Mouse (Mus musculus): ENCODE data around the gene Spock1.

Gene Spock1

GRCm38 (mm10) chr13:57908266-57908582 is at the start of gene Spock1:
Gene Spock1, minus strand, starts transcription at chr13:57908332.
- DNase-seq (ENCODE audit: low spot score in 2 of 2), result peak; percentile 52 to 88

- DNase-seq (ENCODE audit: low spot score in 2 of 2), result no peak
These were observed 42.0 kb upstream of the Spock1 start for GRCm38 (mm10) chr13:57950091-57950490.

DNA sequence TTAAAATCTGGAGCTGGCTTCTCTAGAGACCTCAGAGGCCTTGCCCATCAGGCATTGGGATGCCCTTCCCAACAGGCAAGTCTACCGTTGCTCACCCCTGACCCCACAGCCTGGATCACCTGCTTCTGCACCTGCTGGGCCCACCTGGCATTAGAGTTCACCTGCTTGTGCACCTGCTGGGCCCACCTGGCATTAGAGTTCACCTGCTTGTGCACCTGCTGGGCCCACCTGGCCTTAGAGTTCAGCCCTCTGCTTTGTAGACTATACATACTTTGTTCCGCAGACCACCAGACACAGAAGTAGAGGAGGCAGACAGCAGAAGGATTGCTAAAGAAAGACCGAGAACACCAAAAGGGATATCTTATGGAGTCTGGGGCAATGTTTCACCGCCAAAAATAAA is 41.4 kb upstream of the Spock1 start:
- DNase-seq (ENCODE audit: low spot score in 2 of 2), result no peak

DNA sequence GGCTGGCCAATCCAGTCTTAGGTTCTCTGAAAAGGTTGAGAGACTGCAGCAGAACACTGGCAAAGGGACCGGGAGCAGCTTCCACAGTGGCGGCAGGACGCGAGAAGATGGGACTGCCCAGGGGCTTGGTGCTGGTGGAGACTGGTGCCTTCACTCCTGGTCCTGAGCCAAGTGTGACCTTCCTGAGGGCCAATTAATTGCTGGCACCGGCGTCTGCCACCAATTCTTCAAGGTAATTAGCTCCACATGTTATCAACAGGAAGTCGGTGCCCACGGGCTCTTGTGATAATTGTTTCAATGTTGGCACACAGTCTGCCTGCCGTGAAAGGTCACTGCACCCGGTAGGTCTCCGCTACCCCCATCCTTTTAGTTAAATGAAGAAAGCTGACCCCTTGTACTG is 37.1 kb upstream of the Spock1 start:
- DNase-seq (ENCODE audit: low spot score in 2 of 2), result no peak

DNA sequence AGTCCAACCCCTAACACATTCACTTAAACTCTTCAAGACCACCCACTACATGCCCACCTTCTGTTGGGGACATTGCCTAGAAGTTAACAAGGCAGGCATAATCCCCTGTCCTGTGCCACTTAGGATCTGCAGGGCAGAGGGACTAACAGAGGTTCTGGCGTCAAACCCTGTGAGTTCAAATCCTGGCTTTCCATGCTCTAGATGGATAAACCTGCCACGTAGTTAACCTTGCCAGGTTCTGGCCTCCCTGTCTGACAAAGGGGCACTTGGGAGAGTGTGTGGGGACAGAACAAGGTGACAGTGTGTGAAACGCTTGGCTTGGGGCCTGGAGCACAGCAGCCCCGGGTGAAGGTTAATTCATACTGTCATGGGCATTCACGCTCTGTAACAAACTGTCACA is 36.3 kb upstream of the Spock1 start:
- no peak for DNase-seq (ENCODE audit: low spot score in 2 of 2)

- no peak for DNase-seq (ENCODE audit: low spot score in 2 of 2)
These were observed 35.8 kb upstream of the Spock1 start for GRCm38 (mm10) chr13:57943900-57944299.

DNA sequence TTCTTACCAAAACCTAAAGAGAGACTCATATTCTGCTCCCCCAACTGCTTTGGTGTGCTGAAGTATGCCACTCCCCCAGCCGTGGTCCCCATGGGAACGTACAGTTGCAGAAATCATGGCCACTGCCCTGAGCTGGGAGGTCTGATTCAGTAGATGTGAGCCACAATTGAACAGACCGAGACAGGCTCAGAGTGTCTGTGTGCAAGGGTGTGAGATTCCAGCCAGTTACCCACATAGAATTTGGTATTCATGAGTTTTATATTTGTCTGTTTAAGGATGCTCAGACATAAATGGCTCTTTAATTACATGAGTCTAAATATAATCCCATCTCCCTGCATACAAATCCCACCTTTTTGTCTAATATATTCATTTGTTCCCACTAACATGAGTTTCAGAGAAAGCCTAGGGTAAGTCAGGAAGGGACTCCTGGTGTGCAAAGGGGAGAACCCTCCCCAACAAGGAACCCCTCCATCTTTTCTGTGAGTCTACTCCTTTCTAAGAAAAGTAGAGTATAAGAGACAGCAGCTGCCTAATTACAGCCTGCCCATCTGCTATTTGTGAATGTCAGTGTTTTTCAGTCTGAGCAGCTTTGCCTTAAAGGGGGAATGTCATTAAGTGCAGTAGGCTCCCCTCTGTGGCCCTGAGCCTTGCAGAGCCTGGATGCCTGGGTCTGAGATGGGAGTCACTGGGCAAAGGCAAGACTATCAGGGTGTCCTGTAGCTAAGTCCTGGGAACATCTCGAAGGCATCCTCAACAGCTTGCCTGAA is 29.5 kb upstream of the Spock1 start:
- DNase-seq (ENCODE audit: low spot score in 2 of 2), result no peak

DNA sequence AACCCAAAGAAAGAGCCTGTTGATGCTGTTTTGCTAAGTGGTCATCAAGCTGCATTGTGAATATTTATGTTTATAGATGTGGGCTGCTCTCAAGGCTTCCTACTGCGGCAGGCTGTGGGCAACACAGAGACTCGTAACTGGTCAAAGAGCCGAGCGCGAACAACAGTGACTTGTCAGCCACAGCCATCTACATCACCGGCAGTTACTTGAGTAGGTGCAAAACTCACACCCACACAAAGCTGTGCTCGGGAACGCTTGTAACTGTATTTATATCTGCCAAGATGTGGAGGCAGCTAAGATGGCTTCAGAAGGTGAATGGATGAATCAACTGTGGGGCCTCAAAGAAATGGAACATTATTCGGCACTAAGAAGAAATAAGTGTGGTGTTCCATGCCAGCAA is 23.9 kb upstream of the Spock1 start:
- no peak for DNase-seq (ENCODE audit: low spot score in 2 of 2)

- no peak for DNase-seq (ENCODE audit: low spot score in 2 of 2)
These were observed 23.2 kb upstream of the Spock1 start for GRCm38 (mm10) chr13:57931376-57931775.

- DNase-seq (ENCODE audit: low spot score in 2 of 2), result no peak
These were observed 22.6 kb upstream of the Spock1 start for GRCm38 (mm10) chr13:57930720-57931119.

DNA sequence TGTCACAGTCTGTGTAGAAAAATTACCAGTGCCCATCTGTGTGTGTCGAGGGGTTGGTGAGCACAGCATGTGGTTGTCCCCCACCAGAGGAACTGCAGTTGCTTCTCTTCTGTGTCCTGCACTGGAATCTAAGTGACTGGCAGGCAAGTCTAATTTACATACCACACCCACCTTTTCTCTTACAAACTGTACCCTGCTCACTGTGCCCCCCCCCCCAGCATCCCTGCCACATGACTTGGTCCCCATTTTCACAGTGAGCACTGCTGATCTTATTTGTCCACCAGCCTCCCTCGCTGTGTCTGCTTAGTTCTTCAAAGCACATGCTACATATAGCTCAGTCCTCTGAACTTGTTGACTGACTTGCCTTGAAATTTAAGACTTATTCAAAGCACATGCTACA is 22.2 kb upstream of the Spock1 start:
- no peak for DNase-seq (ENCODE audit: low spot score in 2 of 2)

GRCm38 (mm10) chr13:57919947-57920346 is 11.8 kb upstream of the Spock1 start:
- DNase-seq (ENCODE audit: low spot score in 2 of 2), result no peak

- DNase-seq (ENCODE audit: low spot score in 2 of 2), result no peak
These were observed 3.0 kb upstream of the Spock1 start for GRCm38 (mm10) chr13:57911171-57911570.

DNA sequence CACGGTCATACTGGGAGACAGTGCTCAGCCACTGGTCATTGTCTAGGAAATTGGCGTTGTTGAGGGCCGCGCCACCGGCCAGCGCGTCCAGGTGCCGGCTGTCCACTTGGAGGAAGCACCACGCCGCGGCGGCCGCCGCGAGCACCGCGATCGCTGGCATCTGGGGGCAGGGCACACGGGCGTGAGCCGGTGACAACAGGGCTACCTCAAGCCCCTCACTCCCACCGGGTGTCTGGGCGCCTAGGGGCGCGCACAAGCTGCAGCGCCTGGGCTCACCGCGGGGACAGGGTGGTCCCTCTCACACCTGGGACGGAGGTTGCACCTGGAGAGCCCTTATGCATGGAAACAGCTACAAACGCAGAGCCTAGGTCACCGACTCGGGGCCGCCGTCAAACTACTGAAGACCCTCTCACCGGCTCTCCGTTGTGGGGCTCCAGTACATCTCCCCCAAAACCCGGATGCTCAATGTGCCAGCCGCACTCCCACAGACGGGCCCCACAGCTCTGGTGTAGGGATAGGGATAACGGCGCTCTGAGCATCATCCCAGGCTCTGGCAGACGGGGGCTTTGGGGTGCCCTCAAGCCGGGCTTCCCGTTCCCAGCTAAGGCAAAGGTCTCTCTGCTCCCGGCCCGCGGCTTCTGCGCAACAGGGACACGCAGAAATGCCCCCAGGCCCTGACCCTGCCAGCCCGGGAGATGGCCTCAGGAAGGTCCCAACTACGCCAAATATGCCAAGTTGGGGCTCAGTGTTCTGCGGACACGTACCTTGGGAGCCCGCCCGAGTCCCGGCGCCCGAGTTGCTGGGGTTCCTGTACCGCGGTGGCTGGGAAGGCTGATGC is 485 bp downstream of the Spock1 start:
- no peak for DNase-seq (ENCODE audit: low spot score in 2 of 2)

- no peak for DNase-seq (ENCODE audit: low spot score in 2 of 2)
These were observed 13.5 kb downstream of the Spock1 start for GRCm38 (mm10) chr13:57894597-57894996.

DNA sequence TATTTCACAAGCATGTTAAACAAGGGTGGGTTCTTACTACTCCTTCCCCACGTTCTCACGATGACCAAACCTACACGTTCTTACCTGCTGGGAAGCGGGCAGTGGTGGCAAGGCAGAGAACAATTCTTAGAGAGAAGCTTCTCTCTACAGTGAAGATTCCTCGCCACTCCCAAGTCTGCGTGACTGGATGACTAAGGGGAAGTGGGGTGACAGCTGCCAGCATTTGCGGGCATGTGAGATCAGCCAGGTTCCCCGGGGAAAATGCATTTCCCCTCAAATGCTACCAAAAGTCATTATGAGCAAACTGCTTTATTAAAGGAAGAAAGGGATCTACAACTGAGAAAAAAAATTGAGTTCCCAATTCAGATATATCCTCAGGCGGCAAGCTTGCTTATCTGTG is 18.4 kb downstream of the Spock1 start:
- DNase-seq (ENCODE audit: low spot score in 2 of 2), result no peak

DNA sequence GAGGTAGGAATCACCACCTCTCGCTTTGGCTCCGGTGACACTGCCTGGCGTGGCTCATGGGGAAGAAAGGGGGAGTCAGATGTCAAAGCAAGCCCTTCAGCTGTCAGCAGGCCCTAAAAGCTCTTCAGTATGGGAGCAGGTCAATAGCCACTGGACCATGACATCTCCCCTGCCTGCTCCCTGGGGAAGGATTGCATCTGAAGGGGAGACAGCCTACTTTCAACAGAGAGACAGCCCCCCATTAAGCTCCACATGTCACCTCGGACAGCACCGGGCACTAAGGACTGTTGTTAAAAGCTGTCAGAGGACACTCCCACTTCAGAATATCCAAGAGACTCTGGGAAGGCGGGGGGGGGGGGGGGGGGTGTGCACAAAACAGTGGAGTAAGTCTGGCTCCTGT is 19.1 kb downstream of the Spock1 start:
- no peak for DNase-seq (ENCODE audit: low spot score in 2 of 2)

DNA sequence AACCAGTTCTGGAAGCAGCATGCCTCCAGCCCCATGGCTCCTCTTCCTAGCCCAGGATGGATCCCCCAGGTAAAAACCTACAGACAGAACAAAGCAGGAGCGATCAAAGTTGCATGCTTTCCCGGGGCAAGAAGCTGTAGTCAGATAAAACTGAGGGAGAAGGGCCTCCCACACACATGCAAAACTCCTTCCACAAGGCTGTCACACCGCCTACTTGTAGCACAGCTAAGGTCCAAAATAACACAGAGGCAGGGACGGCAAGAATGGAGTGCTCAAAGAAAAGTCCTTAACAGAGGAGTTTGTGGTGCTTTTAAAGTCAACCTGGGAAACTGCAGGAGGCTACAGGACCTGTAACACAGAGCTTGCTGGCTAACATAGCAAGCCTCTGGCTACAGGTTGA is 28.3 kb downstream of the Spock1 start:
- DNase-seq (ENCODE audit: low spot score in 2 of 2), result no peak

- DNase-seq (ENCODE audit: low spot score in 2 of 2), result no peak
These were observed 29.3 kb downstream of the Spock1 start for GRCm38 (mm10) chr13:57878797-57879196.

DNA sequence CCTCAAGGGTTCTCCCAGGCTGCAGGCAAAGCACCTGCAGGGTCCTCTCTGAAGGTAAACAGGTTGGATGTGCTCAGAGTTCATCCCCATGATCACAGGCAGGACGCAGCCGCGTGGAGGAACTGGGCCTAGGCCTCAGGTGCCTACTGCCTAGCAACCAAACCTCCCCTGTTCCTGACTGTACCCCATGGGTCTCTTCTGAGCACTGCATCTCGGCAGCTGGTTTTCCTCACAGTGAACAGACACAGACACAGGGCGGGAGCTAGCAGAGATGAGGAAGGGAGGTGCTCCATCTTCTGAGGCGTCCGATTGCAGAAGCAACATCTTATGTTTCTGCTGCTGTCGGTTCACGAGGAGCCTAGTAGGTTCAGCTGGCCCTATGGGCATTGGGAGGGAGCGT is 30.4 kb downstream of the Spock1 start:
- no peak for DNase-seq (ENCODE audit: low spot score in 2 of 2)

DNA sequence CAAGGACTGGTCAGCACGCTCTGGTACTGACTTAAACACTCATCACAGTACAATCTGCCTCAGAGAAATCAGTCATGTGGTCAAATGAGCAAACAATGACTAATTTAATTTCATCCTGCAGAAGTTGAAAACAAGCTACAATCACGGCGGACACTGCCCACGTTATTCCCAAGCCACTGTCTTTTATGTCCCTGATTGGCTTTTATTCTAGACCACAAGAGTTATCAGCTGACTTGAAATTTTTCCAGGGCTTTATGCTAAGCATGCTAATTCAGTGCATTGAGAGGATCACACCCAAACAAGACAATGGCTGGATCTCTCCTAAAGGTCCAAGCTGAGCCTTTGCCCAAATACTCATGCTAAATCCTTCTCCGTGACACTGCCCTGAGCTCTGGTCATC is 31.2 kb downstream of the Spock1 start:
- no peak for DNase-seq (ENCODE audit: low spot score in 2 of 2)

DNA sequence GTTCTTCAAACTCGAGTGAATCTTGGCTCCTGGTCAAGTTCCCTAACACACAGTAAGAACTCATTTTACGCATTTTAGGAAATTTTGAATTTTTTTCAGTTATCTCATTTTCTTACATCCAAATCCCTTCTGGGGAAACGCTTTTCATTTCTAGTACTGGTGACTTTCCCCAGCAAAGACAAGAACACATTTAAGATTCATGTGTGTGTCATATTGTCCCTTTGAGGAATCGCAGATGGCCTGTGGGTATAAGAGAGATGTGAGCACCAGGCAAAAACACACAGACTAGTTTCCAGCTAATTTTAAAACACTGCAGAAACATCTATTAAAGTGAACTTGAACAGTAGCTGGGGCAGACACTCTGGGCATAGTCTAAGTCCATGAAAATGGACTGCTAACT is 38.1 kb downstream of the Spock1 start:
- no peak for DNase-seq (ENCODE audit: low spot score in 2 of 2)

DNA sequence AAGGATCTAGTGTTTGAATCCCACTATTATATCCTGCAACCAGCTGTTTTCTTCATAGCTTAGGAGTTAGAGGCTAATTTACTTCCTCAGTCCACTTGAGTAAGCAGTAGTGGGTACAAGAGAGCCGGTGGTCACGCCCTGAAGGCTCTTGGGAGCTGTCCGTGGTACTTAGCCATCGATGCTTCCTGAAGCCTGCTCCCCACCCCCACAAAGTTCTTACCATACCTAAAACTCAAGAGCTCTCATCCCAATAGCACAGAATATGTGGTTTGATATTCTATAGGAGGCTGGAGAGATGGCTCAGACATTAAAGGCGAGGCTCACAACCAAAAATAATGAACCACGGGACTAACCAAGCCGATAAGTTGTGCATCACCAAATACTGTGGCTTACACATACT is 40.5 kb downstream of the Spock1 start:
- DNase-seq (ENCODE audit: low spot score in 2 of 2), result no peak

All from spleen, postnatal 4 days (tissue).